Mouse (Mus musculus) cerebellum, adult 2 months (tissue): Measurements from ENCODE around the gene Apba3.

ENCODE experiments used
- CTCF ChIP-seq: fragments of 200-500 bp; IDR thresholded peaks from 2 replicates; pipeline ENCODE4 v1.5.1; 2011; ENCODE audit warnings: low read depth, mild to moderate bottlenecking, control low read depth, low read length, moderate library complexity, borderline replicate concordance; ENCODE audit not compliant: insufficient read depth
- POLR2A ChIP-seq: fragments of 200-500 bp; IDR thresholded peaks from 2 replicates; pipeline ENCODE4 v1.6.1; 2011; ENCODE audit warnings: low read length, control low read depth, borderline replicate concordance; ENCODE audit not compliant: insufficient read depth

- TF ChIP-seq CTCF (no peak), POLR2A (no peak)
These were observed 24.7 kb upstream of the Apba3 start for GRCm38 (mm10) chr10:81242021-81242420.
